Mouse (Mus musculus): ENCODE data around the gene Smg1. TPM values are rescaled to one million over a fixed set of nuclear protein-coding genes. Genes with fewer than 3 reads are reported as not detected.

The Smg1 gene
- total RNA-seq, 2 experiments from 2014 or later, result 76.7 to 78.0 TPM

GRCm38 (mm10) chr7:118154150-118154549, 89.3 kb downstream of the Smg1 start:
- DNase-seq (ENCODE audit: low spot score in 2 of 2), result peak in 1 of 2 experiments; percentile 31

- DNase-seq (ENCODE audit: low spot score in 2 of 2), result no peak
These were observed 99.9 kb downstream of the Smg1 start for GRCm38 (mm10) chr7:118143602-118144001.

- DNase-seq (ENCODE audit: low spot score in 2 of 2), result no peak
These were observed 100.3 kb downstream of the Smg1 start for GRCm38 (mm10) chr7:118143123-118143522.

- DNase-seq (ENCODE audit: low spot score in 2 of 2), result no peak
These were observed 102.2 kb downstream of the Smg1 start for GRCm38 (mm10) chr7:118141271-118141670.

GRCm38 (mm10) chr7:118135128-118135527, 108.3 kb downstream of the Smg1 start:
- no peak for DNase-seq (ENCODE audit: low spot score in 2 of 2)

DNA sequence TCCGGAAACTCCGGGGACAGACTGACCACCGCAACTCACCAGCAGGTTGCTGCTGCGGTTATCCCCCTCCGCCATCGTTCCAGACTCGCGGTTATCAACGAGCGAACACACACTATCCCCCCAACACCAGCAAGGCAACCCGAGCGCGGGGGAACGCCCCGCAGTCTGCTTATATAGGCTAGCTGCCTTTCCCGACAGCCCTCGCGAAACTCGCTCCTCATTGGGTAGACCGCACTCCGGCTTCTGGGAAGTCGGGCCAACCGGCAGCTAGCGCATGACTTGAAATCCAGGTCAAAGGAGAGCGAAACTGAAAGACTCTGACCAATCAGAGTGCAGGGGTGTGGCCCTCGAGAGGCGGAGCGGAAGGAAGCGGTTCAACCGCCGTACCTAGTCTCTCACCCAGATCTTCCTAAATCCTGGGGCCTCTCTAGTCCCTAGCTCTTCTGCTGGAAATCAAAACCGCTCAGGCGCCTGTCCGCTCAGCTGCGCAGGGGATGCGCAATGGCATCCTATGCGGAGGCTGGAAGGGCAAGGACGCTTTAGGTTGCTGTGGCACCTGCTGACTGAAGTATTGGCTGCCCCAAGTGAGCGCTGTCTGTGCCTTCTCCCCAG, 113.9 kb downstream of the Smg1 start, which contains the start of gene Arl6ip1:
Arl6ip1 (minus strand) TSS at position 233 of the 612 bp plus-strand sequence.
- DNase-seq (ENCODE audit: low spot score in 2 of 2), result peak; percentile 96 to 98

DNA sequence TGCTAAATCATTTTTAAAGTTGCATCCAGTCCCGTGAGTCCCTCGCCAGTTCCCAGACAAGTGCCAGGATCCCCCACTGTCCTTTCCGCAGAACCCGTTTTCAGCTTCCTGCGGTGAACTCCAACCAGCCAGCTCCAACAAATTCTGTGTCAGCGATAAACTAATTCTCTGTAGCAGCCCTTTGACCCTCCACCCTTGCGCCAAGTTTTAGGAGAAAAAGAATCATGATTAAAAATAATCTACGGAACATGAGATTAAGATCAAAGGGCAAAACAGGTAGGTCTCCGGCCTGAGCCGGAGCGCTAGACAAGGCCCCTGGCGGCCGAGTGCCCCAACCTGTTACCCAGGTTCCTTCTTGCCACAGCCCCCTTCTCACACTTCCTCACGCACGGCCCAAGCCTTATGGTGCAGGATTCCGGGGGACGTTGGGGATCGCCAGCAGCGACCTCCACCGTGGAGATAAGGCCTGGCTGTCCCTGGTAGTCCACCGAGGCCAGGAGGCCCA, 114.5 kb downstream of the Smg1 start:
- peak in 1 of 2 experiments; percentile 15 for DNase-seq (ENCODE audit: low spot score in 2 of 2)

GRCm38 (mm10) chr7:118126219-118126875, 117.1 kb downstream of the Smg1 start:
- no peak for DNase-seq (ENCODE audit: low spot score in 2 of 2)

DNA sequence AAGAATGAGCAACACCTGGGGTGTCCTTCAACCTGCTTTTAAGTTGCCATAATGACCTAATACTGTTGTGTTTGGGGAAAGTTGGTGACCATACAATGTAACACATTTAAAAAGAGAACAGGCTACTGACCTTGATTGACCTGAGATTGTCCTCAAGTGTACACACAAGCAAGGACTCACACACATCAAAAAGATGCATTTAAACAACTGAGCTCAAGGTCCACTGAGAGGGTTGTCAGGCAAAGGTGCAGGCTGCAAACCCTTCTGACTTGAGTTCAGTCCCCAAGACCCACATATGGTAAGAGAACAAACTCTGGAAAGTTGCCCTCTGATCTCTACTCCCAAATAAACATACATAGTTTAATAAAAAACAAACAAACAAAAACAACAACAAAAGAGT, 117.7 kb downstream of the Smg1 start:
- no peak for DNase-seq (ENCODE audit: low spot score in 2 of 2)

- DNase-seq (ENCODE audit: low spot score in 2 of 2), result no peak
These were observed 119.7 kb downstream of the Smg1 start for GRCm38 (mm10) chr7:118123512-118124411.

GRCm38 (mm10) chr7:118122235-118122634, 121.2 kb downstream of the Smg1 start:
- no peak for DNase-seq (ENCODE audit: low spot score in 2 of 2)

GRCm38 (mm10) chr7:118120654-118121053, 122.8 kb downstream of the Smg1 start:
- DNase-seq (ENCODE audit: low spot score in 2 of 2), result no peak

GRCm38 (mm10) chr7:118119946-118120345, 123.5 kb downstream of the Smg1 start:
- DNase-seq (ENCODE audit: low spot score in 2 of 2), result no peak

DNA sequence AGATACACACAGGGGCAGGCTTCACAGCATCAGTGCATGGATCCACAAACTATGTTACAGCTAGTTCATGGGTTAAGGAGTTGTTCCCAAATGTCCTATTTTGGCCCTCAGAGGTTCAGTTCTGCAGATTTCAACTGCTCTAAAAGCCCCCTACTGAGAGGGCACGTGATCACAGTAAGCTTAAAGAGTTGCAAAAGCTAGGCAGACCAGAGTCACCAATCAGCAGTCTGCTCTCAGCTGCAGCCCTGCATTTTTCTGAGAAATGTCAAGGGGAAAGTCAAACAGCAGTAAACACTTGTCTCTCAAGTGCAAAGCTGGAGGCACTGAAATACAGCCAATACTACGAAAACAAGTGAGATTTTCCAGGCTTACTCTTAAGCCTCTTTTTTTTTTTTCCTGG, 124.3 kb downstream of the Smg1 start:
- DNase-seq (ENCODE audit: low spot score in 2 of 2), result no peak

GRCm38 (mm10) chr7:118118426-118118825, 125.0 kb downstream of the Smg1 start:
- no peak for DNase-seq (ENCODE audit: low spot score in 2 of 2)

DNA sequence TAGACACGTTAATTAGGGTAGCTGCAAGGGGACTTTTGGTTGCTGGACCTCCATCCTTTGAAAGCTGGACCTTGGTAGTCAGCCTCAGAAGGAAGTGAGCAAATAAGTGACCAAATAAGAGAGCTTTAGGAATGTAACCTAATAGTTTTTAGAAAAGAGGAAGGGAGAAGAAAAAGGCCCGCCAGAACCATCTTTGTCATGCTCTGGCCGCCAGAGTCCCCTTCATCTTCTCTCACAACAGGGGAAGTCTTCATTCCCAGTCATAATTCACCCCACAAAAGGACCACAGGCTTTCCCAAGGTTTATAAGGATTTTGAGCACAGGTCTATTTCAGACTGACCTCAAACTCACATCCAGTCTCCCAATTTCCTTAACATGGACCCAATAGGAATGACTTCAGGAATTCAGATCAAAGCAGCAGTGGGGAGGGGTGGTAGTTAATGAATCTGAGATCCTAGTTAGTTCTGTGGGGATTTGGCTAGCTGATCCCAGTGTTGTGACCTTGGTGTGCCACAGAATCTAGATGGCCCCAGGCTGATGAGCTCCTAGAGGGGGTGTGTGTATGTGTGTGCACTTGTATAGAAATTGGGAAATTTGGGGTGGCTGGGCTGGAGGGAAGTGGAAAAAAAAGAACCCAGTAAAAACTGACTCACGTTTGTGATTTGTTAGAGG, 125.8 kb downstream of the Smg1 start:
- no peak for DNase-seq (ENCODE audit: low spot score in 2 of 2)

- DNase-seq (ENCODE audit: low spot score in 2 of 2), result no peak
These were observed 126.5 kb downstream of the Smg1 start for GRCm38 (mm10) chr7:118116787-118117538.

GRCm38 (mm10) chr7:118115877-118116568, 127.4 kb downstream of the Smg1 start, which contains the start of gene Rps15a:
Gene Rps15a, minus strand, starts transcription at chr7:118116188.
- DNase-seq (ENCODE audit: low spot score in 2 of 2), result peak; percentile 90 to 96

DNA sequence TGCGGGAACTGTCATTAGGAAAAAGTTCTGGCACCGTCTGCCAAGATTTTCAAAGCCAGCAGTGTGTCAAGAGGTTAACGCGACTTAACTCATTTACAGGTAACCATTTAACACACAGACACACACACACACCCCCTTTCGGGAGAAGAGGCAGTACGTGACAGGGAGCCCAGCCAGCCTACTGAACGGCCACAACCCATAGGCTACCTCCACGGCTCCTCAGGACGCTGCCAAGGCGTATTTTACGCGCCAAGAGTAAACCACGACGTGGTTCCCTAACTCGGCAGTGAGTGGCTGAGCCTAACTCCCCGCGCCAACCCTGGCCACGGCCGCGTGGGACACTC, 128.0 kb downstream of the Smg1 start:
- no peak for DNase-seq (ENCODE audit: low spot score in 2 of 2)

Measured in layer of hippocampus, adult 18-20 months (tissue).